Mouse (Mus musculus): ENCODE results near the gene Smarca4.
"Not testable (repeated sequence)": the region's sequence is repeated elsewhere in the genome, so short reads cannot be mapped to it uniquely, and the experiment has no call there.

Gene Smarca4

GRCm38 (mm10) chr9:21615617-21616231, at the start of gene Smarca4:
Gene Smarca4, plus strand, starts transcription at chr9:21616169.
- peak; percentile 100 for DNase-seq (ENCODE audit: low read depth, low spot score)

- no peak for DNase-seq (ENCODE audit: low read depth, low spot score)
These were observed 49.4 kb upstream of the Smarca4 start for GRCm38 (mm10) chr9:21566538-21566937.

GRCm38 (mm10) chr9:21567051-21567450, 48.9 kb upstream of the Smarca4 start:
- DNase-seq (ENCODE audit: low read depth, low spot score), result no peak

- no peak for DNase-seq (ENCODE audit: low read depth, low spot score)
These were observed 47.2 kb upstream of the Smarca4 start for GRCm38 (mm10) chr9:21568657-21569255.

GRCm38 (mm10) chr9:21574012-21574801, 41.8 kb upstream of the Smarca4 start:
- no peak for DNase-seq (ENCODE audit: low read depth, low spot score)

- DNase-seq (ENCODE audit: low read depth, low spot score), result no peak
These were observed 40.7 kb upstream of the Smarca4 start for GRCm38 (mm10) chr9:21575253-21575652.

- DNase-seq (ENCODE audit: low read depth, low spot score), result no peak
These were observed 39.7 kb upstream of the Smarca4 start for GRCm38 (mm10) chr9:21576286-21576685.

GRCm38 (mm10) chr9:21578226-21578625, 37.7 kb upstream of the Smarca4 start:
- DNase-seq (ENCODE audit: low read depth, low spot score), result no peak

- no peak for DNase-seq (ENCODE audit: low read depth, low spot score)
These were observed 30.6 kb upstream of the Smarca4 start for GRCm38 (mm10) chr9:21585401-21585800.

- no peak for DNase-seq (ENCODE audit: low read depth, low spot score)
These were observed 28.2 kb upstream of the Smarca4 start for GRCm38 (mm10) chr9:21587678-21588349.

GRCm38 (mm10) chr9:21588350-21588749, 27.6 kb upstream of the Smarca4 start:
- no peak for DNase-seq (ENCODE audit: low read depth, low spot score)

- no peak for DNase-seq (ENCODE audit: low read depth, low spot score)
These were observed 26.4 kb upstream of the Smarca4 start for GRCm38 (mm10) chr9:21589538-21589937.

- DNase-seq (ENCODE audit: low read depth, low spot score), result no peak
These were observed 24.7 kb upstream of the Smarca4 start for GRCm38 (mm10) chr9:21591127-21591830.

- no peak for DNase-seq (ENCODE audit: low read depth, low spot score)
These were observed 23.9 kb upstream of the Smarca4 start for GRCm38 (mm10) chr9:21591831-21592702.

- DNase-seq (ENCODE audit: low read depth, low spot score), result peak; percentile 95
These were observed 23.3 kb upstream of the Smarca4 start, which contains the start of the genes Timm29 and Yipf2 for GRCm38 (mm10) chr9:21592703-21593121. Gene Timm29, plus strand, starts transcription at chr9:21592722. Gene Yipf2, minus strand, starts transcription at chr9:21592828.

GRCm38 (mm10) chr9:21593122-21593721, 22.7 kb upstream of the Smarca4 start:
- no peak for DNase-seq (ENCODE audit: low read depth, low spot score)

- DNase-seq (ENCODE audit: low read depth, low spot score), result not testable (repeated sequence)
These were observed 21.6 kb upstream of the Smarca4 start for GRCm38 (mm10) chr9:21594350-21594749.

GRCm38 (mm10) chr9:21594838-21595237, 21.1 kb upstream of the Smarca4 start:
- no peak for DNase-seq (ENCODE audit: low read depth, low spot score)

GRCm38 (mm10) chr9:21598198-21598597, 17.8 kb upstream of the Smarca4 start:
- no peak for DNase-seq (ENCODE audit: low read depth, low spot score)

- DNase-seq (ENCODE audit: low read depth, low spot score), result no peak
These were observed 15.8 kb upstream of the Smarca4 start for GRCm38 (mm10) chr9:21600186-21600585.

Measured in embryo, embryonic 11.5 days (tissue).